Mouse (Mus musculus) testis, postnatal 10 days (tissue): Measurements from ENCODE around the gene Prkcz.
"Not testable (repeated sequence)": the region's sequence is repeated elsewhere in the genome, so short reads cannot be mapped to it uniquely, and the experiment has no call there.

Source experiments
- DNase-seq: peaks from one replicate; pipeline ENCODE4 v3.0.0; 2021; ENCODE audit warnings: low spot score

The Prkcz gene

GRCm38 (mm10) chr4:155282231-155282630 is 78.9 kb downstream of the Prkcz start:
- DNase-seq = no peak

- no peak for DNase-seq
Measured at GRCm38 (mm10) chr4:155281652-155282051, 79.5 kb downstream of the Prkcz start.

- DNase-seq = no peak
Measured at GRCm38 (mm10) chr4:155281227-155281626, 79.9 kb downstream of the Prkcz start.

- no peak for DNase-seq
Measured at GRCm38 (mm10) chr4:155280768-155281121, 80.4 kb downstream of the Prkcz start.

GRCm38 (mm10) chr4:155279926-155280767 is 81.0 kb downstream of the Prkcz start:
- DNase-seq = no peak

- no peak for DNase-seq
Measured at GRCm38 (mm10) chr4:155279054-155279453, 82.1 kb downstream of the Prkcz start.

GRCm38 (mm10) chr4:155277963-155278362 is 83.2 kb downstream of the Prkcz start:
- DNase-seq = no peak

- no peak for DNase-seq
Measured at GRCm38 (mm10) chr4:155274851-155275250, 86.3 kb downstream of the Prkcz start.

- no peak for DNase-seq
Measured at GRCm38 (mm10) chr4:155274451-155274850, 86.7 kb downstream of the Prkcz start.

GRCm38 (mm10) chr4:155268382-155268781 is 92.8 kb downstream of the Prkcz start:
- peak; percentile 90 for DNase-seq

GRCm38 (mm10) chr4:155267639-155268175 is 93.5 kb downstream of the Prkcz start:
- DNase-seq = peak; percentile 63

GRCm38 (mm10) chr4:155267047-155267543 is 94.1 kb downstream of the Prkcz start:
- no peak for DNase-seq

GRCm38 (mm10) chr4:155264521-155265321 is 96.4 kb downstream of the Prkcz start:
- DNase-seq = no peak

- DNase-seq = no peak
Measured at GRCm38 (mm10) chr4:155252253-155252652, 108.9 kb downstream of the Prkcz start.

GRCm38 (mm10) chr4:155251147-155251546 is 110.0 kb downstream of the Prkcz start:
- DNase-seq = no peak

- DNase-seq = no peak
Measured at GRCm38 (mm10) chr4:155250361-155251117, 110.6 kb downstream of the Prkcz start.

GRCm38 (mm10) chr4:155249648-155250351 is 111.4 kb downstream of the Prkcz start, which contains the start of gene Faap20:
TSS of gene Faap20 (plus strand) at chr4:155249802.
- peak; percentile 91 for DNase-seq

GRCm38 (mm10) chr4:155249257-155249647 is 111.9 kb downstream of the Prkcz start:
- DNase-seq = peak; percentile 94

GRCm38 (mm10) chr4:155248054-155248453 is 113.1 kb downstream of the Prkcz start:
- DNase-seq = not testable (repeated sequence)

GRCm38 (mm10) chr4:155246691-155247105 is 114.5 kb downstream of the Prkcz start:
- DNase-seq = no peak
